Mouse (Mus musculus) kidney, postnatal 0 days (tissue): ENCODE results near the gene Cd79b. TPM values are rescaled to one million over a fixed set of nuclear protein-coding genes. Genes with fewer than 3 reads are reported as not detected.

Experiments used
- ATAC-seq: fragments of 200-750 bp; cut with Nextera tagmentation; replicated peaks from 2 replicates; pipeline ENCODE4 v1.8.0; 2017; ENCODE audit warnings: low read depth, moderate number of reproducible peaks, moderate TSS enrichment, moderate library complexity; ENCODE audit not compliant: low FRiP score
- DNase-seq: peaks from one replicate; pipeline ENCODE4 v3.0.0-alpha.2; 2016; ENCODE audit warnings: low spot score
- H3K27ac ChIP-seq: fragments of 300-500 bp; sonication (generic); 2 replicates; pipeline ENCODE4 v1.5.1; 2014; ENCODE audit warnings: mild to moderate bottlenecking
- H3K27me3 ChIP-seq: fragments of 300-500 bp; sonication (generic); 2 replicates; pipeline ENCODE4 v1.6.1; 2014; ENCODE audit warnings: low read length, mixed read lengths; ENCODE audit not compliant: insufficient read depth
- H3K36me3 ChIP-seq: fragments of 300-500 bp; sonication (generic); 2 replicates; pipeline ENCODE4 v1.6.1; 2014; ENCODE audit warnings: low read length, mixed read lengths; ENCODE audit not compliant: insufficient read depth
- H3K4me1 ChIP-seq: fragments of 300-500 bp; sonication (generic); replicated peaks from 2 replicates; pipeline ENCODE4 v1.6.1; 2014; ENCODE audit warnings: antibody characterized with exemption, low read length, mixed read lengths; ENCODE audit not compliant: insufficient read depth
- H3K4me2 ChIP-seq: fragments of 300-500 bp; sonication (generic); 2 replicates; pipeline ENCODE4 v1.6.1; 2014; ENCODE audit warnings: mild to moderate bottlenecking, low read length, moderate library complexity, mixed read lengths
- H3K4me3 ChIP-seq: fragments of 300-500 bp; sonication (generic); replicated peaks from 2 replicates; pipeline ENCODE4 v1.5.1; 2014; ENCODE audit warnings: low read depth, low read length
- H3K9ac ChIP-seq: fragments of 300-500 bp; sonication (generic); 2 replicates; pipeline ENCODE4 v1.6.1; 2014; ENCODE audit warnings: low read depth, low read length
- H3K9me3 ChIP-seq: fragments of 300-500 bp; sonication (generic); replicated peaks from 2 replicates; pipeline ENCODE4 v1.6.1; 2016; ENCODE audit warnings: low read length, inconsistent platforms, mixed read lengths
- CTCF ChIP-seq: IDR thresholded peaks from 2 replicates; pipeline ENCODE4 v1.5.1; 2016; ENCODE audit warnings: antibody characterized with exemption, low read depth, mild to moderate bottlenecking, moderate library complexity
- WGBS: fragments of 180-500 bp; shearing (Covaris S2); extraction: QIAGEN DNeasy Blood & Tissue Kit; methylation state at CpG from one replicate; pipeline ENCODE4 v1.1.7; 2014; 5-methylcytosine and 5-hydroxymethylcytosine counted together
- polyA plus RNA-seq: library from polyadenylated mRNA; unstranded; fragments of >200 nt; fragmentation: Nextera tagmentation; extraction: Ambion mirVana; gene quantifications from 2 replicates; pipeline ENCODE4 v1.2.1, GENCODE M21; 2015

The Cd79b gene
- polyA plus RNA-seq, 1 experiment from 2014 or later = 7.7 TPM

DNA sequence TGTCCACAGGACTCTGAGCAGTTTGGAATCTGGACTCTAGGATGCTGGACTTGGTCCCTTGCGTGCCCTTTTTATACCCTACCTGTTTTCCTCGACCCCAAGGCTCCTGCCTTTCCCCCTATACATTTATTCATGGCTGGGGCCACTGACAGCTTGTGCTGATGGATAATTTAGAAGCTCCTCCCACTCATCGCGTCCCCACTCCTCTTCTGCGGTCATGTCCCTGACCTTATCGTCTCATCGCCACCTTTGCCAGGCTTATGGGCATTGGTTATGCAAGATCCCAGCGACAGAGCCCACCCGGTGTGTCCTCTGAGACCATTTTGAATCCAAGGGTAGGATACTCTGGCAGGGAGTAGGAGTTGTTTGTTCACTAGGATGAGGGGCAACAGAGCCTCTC, 12.8 kb downstream of the Cd79b start, which contains the start of gene Gh:
Gene Gh (minus strand): TSS at position 101 of the 400 bp plus-strand sequence.
- no peak within 1 kb of the TSS for H3K27ac ChIP-seq
- no peak for TF ChIP-seq CTCF
- H3K36me3 ChIP-seq = no peaks in the 10 kb centered on the region
- H3K4me2 ChIP-seq = no peak within 1 kb of the TSS
- H3K4me1 ChIP-seq = no peaks in the 10 kb centered on the region
- no peaks in the 10 kb centered on the region for H3K9me3 ChIP-seq
- H3K9ac ChIP-seq = no peak within 1 kb of the TSS
- H3K27me3 ChIP-seq = no peaks in the 10 kb centered on the region
- 79% methylated on average over 9 of the region's 9 CpGs for WGBS
- DNase-seq = no peak
- ATAC-seq = no peak
- H3K4me3 ChIP-seq = no peak within 1 kb of the TSS

DNA sequence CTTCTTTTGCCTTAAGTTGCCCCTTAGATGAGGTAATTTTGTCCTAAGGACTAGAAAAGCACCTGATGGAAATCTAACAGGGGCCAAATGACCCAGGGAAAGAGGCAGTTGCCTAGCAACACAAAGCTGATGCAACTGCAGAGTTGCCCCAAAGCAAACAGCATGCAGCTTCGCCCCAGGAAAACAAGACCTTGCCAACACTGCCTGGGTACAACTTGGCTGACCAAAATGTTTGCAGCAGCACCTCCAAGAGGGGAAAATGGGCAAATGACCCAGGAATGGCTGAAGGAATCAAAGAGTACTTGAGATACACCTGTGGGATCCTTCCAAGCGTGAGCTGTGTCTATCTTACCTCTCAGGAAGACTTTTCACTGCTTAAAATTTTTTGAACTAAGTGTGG, 22.7 kb downstream of the Cd79b start:
- H3K9me3 ChIP-seq = no peaks in the 10 kb centered on the region
- no peak for TF ChIP-seq CTCF
- H3K4me1 ChIP-seq = no peaks in the 10 kb centered on the region
- no peak overlapping the region for H3K27ac ChIP-seq
- H3K36me3 ChIP-seq = no peaks in the 10 kb centered on the region
- no peak overlapping the region for H3K9ac ChIP-seq
- DNase-seq (no peak), ATAC-seq (no peak)
- H3K4me3 ChIP-seq = no peak overlapping the region
- WGBS = 100% methylated on average over 2 of the region's 2 CpGs
- H3K4me2 ChIP-seq = no peak overlapping the region
- H3K27me3 ChIP-seq = no peaks in the 10 kb centered on the region

DNA sequence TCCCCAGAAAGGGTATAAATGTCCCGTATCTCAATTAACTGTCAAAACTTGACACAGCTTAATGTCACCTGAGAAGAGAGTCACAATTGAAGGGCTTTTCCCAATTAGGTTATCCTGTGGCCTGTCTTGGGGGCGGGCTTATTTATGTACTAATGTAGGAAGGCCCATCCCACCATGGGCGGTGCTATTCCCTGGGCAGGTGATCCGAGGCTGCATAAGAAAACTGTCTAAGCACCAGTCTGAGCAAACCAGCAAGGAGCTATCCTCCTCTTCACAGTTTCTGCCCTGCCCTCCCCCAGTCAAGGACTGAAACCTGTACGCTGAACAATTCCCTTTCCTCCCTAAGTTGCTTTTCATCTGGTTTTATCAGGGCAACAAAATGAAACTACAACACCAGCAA, 24.2 kb downstream of the Cd79b start:
- Histone ChIP-seq H3K27me3 (no peaks in the 10 kb centered on the region), H3K27ac (no peak overlapping the region), H3K4me3 (no peak overlapping the region), H3K4me1 (no peaks in the 10 kb centered on the region), H3K36me3 (no peaks in the 10 kb centered on the region), H3K4me2 (no peak overlapping the region), H3K9me3 (no peaks in the 10 kb centered on the region), H3K9ac (no peak overlapping the region)
- DNase-seq = no peak
- no peak for TF ChIP-seq CTCF
- no peak for ATAC-seq
- WGBS = 93% methylated on average over 5 of the region's 5 CpGs

DNA sequence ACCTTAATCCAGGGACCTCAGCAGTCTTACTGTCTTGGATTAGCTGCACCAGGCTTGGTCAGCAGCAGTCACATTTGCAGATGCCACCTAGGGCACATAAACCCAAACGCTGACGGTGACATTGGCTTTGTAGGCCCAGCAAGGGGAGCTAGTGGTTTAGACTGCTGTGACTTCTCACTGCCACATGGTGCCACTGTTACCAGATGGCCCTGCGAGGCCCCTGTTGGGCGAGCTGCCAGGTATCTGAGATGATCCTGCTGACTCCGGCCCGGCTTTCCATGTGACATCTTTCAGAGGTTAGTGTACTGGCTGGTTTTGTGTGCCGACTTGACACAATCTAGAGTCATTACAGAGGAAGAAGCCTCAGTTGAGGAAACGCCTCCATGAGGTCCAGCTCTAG, 25.2 kb downstream of the Cd79b start:
- no peaks in the 10 kb centered on the region for H3K27me3 ChIP-seq
- ATAC-seq = peak; percentile 52; the same call in 1 of the 2 replicates
- TF ChIP-seq CTCF = peak; percentile 68
- peak; percentile 73 for DNase-seq
- no peak overlapping the region for H3K4me3 ChIP-seq
- H3K4me1 ChIP-seq = no peaks in the 10 kb centered on the region
- H3K4me2 ChIP-seq = no peak overlapping the region
- WGBS = 42% methylated on average over 8 of the region's 8 CpGs
- H3K27ac ChIP-seq = no peak overlapping the region
- H3K9ac ChIP-seq = no peak overlapping the region
- no peaks in the 10 kb centered on the region for H3K9me3 ChIP-seq
- no peaks in the 10 kb centered on the region for H3K36me3 ChIP-seq

DNA sequence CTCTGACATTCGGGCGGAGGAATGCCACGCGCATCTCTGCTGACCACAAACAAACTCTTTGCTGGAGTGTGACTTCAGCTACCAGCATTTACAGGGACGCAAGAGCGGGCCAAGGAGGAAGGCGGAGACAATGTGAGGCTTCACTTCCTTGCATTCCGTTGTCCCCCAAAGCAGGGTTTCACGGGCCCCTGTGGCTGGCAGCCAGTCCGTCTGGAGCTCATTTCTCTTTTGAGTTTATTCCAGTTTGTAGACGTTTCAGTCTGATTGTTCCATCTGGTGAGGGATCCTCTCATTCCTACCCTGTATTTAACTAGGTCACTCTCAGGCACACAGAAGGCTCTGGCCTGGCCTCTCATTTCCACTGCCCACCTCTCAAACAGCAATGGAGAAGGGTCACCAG, 27.6 kb downstream of the Cd79b start:
- Histone ChIP-seq H3K4me2 (no peak overlapping the region), H3K27me3 (no peaks in the 10 kb centered on the region), H3K36me3 (no peaks in the 10 kb centered on the region), H3K9ac (no peak overlapping the region), H3K9me3 (no peaks in the 10 kb centered on the region), H3K27ac (no peak overlapping the region), H3K4me3 (no peak overlapping the region), H3K4me1 (no peaks in the 10 kb centered on the region)
- no peak for DNase-seq
- WGBS = 68% methylated on average over 11 of the region's 11 CpGs
- no peak for ATAC-seq
- TF ChIP-seq CTCF = no peak

DNA sequence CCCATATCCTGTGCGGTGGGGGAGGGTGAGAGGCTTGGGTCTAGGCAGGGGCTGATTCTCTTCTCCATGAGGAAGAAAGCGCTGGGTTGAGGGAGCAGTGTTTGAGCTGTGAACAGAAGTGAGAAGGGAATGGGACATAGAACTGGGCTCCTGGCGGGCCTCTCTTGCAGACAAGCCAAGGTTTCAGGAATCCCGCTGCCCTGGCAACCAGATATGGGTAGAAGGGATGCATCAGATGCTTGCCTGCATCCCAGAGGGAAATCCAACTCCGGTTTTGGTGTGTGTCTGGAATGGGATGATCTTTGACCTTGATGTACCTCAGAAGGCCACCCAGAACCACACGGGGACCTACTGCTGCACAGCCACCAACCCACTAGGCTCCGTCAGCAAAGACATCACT, 28.4 kb downstream of the Cd79b start:
- H3K4me2 ChIP-seq = no peak overlapping the region
- TF ChIP-seq CTCF = no peak
- no peak overlapping the region for H3K4me3 ChIP-seq
- H3K27me3 ChIP-seq = no peaks in the 10 kb centered on the region
- no peaks in the 10 kb centered on the region for H3K9me3 ChIP-seq
- no peak for ATAC-seq
- H3K9ac ChIP-seq = no peak overlapping the region
- H3K4me1 ChIP-seq = no peaks in the 10 kb centered on the region
- 85% methylated on average over 7 of the region's 7 CpGs for WGBS
- no peak overlapping the region for H3K27ac ChIP-seq
- DNase-seq = no peak
- H3K36me3 ChIP-seq = no peaks in the 10 kb centered on the region

DNA sequence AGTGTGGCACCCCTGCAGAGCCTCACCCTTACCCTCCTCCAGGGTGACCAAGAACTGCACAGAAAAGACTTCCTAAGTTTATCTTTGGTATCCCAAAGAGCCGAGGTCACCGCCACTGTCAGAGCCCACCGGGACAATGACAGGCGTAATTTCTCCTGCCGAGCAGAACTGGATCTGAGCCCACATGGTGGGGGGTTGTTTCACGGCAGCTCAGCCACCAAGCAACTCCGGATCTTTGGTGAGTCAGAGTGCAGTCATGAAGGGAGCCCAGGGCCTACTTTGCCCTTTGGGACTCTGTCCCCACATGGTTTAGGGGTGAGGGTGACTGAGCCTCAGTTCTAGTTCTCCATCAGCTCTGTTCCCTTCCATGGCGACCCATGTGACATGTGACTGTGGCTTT, 30.4 kb downstream of the Cd79b start:
- Histone ChIP-seq H3K9ac (no peak overlapping the region), H3K9me3 (no peaks in the 10 kb centered on the region), H3K27ac (no peak overlapping the region), H3K4me1 (no peaks in the 10 kb centered on the region), H3K4me3 (no peak overlapping the region), H3K4me2 (no peak overlapping the region), H3K27me3 (no peaks in the 10 kb centered on the region), H3K36me3 (no peaks in the 10 kb centered on the region)
- DNase-seq (no peak), ATAC-seq (no peak)
- no peak for TF ChIP-seq CTCF
- WGBS = 64% methylated on average over 8 of the region's 8 CpGs
